Mouse (Mus musculus): ENCODE data around the gene Serpinb6b. TPM values are rescaled to one million over a fixed set of nuclear protein-coding genes. Genes with fewer than 3 reads are reported as not detected.
A peak's percentile ranks its signal among the peaks of the same experiment; 100 is the strongest.
"Not testable (repeated sequence)": the region's sequence is repeated elsewhere in the genome, so short reads cannot be mapped to it uniquely, and the experiment has no call there.

Serpinb6b gene
- 0.95 and 1.4 TPM in 2 replicates for polyA plus RNA-seq (2012; rRNA removed)

DNA sequence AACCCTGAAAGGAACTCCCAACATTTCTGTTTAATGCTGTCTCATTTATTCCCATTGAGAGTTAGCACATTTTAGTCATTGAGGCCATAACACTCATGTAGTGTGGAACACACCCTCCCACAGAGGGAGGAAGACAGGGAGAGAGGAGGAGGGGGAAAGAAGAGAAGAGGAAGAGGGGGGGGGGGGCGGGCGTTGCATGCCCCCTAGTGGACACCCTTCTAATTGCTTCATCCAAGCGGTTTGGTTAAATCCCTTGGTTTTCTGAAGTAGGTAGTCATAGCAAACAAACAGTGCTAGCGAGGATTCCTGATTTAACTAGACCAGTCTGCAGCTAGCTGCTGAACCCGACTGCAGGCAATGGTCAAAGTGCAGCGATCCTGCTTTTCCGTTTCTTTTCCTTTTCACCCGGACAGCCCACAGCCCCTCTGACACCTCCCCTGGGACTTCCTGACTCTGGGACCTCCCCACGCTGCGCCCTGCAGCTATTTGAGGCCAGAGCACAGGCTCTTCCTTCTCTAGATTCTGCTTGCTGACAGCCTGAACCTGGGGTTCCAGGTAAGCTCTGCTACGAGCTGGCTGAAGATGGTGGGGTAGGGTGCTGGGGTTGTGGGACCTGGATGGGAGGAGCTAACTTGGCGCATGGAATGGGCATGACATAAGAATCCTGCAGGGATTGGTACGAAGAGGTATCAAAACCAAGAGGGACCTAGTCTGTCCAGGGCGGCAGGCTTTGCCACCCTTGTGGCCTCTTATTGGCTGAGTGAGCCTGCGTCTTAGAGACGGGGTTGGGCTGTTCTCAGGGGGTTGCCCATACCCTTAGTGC, at the start of gene Serpinb6b:
Serpinb6b (plus strand) TSS at position 221 of the 823 bp plus-strand sequence.
- peak; percentile 2 for DNase-seq (ENCODE audit: low read depth)
- TF ChIP-seq POLR2A (IDR thresholded peaks at IDR 0.05; ENCODE audit: borderline replicate concordance, extremely low read depth, insufficient read depth, insufficient read length, poor library complexity, severe bottlenecking): no peak
- TF ChIP-seq CTCF (IDR thresholded peaks at IDR 0.05; ENCODE audit: borderline replicate concordance, extremely low read depth, insufficient read depth, insufficient read length): peak; percentile 27; the same call in 1 of the 2 replicates

DNA sequence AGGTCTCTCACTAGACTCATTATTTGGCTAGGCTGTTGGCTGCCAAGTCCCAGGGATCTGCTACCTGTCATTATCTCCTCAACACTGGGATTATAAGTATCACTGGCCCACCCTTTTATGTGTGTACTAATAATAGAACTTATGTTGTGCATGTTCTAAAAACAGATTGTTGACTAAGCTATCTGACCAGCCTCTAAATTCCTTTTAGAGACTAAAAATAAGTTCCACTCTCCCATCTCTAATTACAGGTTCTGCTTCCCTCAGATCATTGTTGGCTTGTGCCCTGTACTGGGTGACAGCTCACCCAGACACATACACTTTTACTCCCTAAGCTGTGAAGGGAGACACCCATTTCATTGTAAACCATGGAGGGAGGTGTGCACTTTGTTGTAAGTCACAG, 42.4 kb upstream of the Serpinb6b start:
- no peak for DNase-seq (ENCODE audit: low read depth)
- TF ChIP-seq POLR2A (IDR thresholded peaks at IDR 0.05; ENCODE audit: borderline replicate concordance, extremely low read depth, insufficient read depth, insufficient read length, poor library complexity, severe bottlenecking): no peak
- TF ChIP-seq CTCF (IDR thresholded peaks at IDR 0.05; ENCODE audit: borderline replicate concordance, extremely low read depth, insufficient read depth, insufficient read length): no peak

DNA sequence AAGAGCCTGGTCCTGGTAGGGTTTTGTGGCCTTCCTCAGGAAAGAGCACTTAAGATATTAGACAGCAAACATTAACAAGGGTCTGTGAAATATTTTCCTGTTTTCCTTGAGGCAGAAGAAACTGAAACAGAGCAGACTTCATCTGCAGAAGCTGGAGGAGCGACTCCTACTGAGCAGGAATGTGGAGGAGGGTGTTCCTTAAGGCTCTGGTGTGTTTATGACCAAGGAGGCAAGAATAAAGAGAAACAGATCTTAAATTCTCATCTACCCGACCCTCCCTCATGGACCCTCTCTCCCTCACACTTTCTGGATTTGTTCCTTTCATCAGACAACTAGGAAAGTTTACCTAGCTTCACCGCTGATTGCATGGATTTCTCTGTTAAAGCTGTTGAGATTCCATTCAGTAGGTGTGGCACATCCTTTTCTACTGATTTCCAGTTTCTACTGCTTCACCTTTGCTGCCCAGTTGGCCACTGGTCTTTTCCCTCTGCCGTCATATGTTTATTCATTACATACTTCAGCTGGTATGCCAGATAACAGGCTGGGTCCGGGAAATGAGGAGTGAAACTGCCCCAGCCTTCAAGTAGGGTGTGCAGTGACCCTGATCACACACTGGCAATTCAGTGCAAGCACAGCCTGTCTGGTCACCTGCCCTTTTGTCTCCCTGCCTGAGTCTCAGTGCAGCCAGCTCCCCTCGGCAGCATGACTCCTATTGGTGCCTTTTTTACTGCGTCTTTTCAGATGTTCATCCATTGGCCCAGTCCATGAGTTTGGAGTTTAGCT, 40.2 kb upstream of the Serpinb6b start:
- DNase-seq (ENCODE audit: low read depth): no peak

DNA sequence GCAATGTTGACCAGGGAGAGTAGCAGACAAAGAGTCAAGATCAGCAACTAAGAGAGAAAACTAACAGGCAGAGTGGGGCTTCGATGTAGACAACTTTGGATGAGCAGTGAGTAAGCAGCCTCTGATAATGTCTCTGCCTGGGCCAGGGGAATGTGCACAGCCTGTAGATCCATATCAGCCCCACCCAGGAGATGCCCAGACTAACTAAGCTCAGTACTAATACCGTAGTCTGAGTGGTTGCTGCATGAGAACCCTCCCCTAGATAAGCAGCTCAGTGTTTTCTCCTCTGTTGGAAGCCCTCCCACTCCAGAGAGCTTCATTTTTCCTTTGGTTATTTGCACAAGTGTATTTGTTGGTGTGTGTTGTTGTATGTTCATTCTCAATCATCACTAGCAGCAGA, 38.3 kb upstream of the Serpinb6b start:
- no peak for DNase-seq (ENCODE audit: low read depth)
- no peak for TF ChIP-seq CTCF (IDR thresholded peaks at IDR 0.05; ENCODE audit: borderline replicate concordance, extremely low read depth, insufficient read depth, insufficient read length)
- no peak for TF ChIP-seq POLR2A (IDR thresholded peaks at IDR 0.05; ENCODE audit: borderline replicate concordance, extremely low read depth, insufficient read depth, insufficient read length, poor library complexity, severe bottlenecking)

More for the DNA sequence above, 40.2 kb upstream of the Serpinb6b start:
- no peak for TF ChIP-seq CTCF (IDR thresholded peaks at IDR 0.05; ENCODE audit: borderline replicate concordance, extremely low read depth, insufficient read depth, insufficient read length)
- TF ChIP-seq POLR2A (IDR thresholded peaks at IDR 0.05; ENCODE audit: borderline replicate concordance, extremely low read depth, insufficient read depth, insufficient read length, poor library complexity, severe bottlenecking): no peak

DNA sequence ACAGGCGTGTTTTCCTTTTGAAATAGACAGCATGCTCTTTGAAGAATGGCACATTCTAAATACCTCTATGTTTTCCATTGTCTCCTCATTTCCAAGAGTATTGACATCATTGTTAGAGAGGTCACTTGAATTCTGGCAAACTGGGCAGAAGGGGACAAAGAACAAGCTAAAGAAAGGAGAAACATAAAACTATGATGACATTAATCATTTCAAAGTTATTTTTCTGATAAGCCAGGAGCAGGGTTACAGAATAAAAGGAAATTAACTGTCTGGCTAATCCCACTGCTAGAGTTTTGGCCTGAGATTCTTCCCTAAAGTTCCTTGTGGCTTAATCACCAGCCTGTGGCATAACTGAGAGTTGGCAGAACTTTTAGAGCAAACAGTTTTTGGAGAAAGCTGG, 37.8 kb upstream of the Serpinb6b start:
- no peak for DNase-seq (ENCODE audit: low read depth)
- TF ChIP-seq POLR2A (IDR thresholded peaks at IDR 0.05; ENCODE audit: borderline replicate concordance, extremely low read depth, insufficient read depth, insufficient read length, poor library complexity, severe bottlenecking) (no peak), CTCF (IDR thresholded peaks at IDR 0.05; ENCODE audit: borderline replicate concordance, extremely low read depth, insufficient read depth, insufficient read length) (no peak)

DNA sequence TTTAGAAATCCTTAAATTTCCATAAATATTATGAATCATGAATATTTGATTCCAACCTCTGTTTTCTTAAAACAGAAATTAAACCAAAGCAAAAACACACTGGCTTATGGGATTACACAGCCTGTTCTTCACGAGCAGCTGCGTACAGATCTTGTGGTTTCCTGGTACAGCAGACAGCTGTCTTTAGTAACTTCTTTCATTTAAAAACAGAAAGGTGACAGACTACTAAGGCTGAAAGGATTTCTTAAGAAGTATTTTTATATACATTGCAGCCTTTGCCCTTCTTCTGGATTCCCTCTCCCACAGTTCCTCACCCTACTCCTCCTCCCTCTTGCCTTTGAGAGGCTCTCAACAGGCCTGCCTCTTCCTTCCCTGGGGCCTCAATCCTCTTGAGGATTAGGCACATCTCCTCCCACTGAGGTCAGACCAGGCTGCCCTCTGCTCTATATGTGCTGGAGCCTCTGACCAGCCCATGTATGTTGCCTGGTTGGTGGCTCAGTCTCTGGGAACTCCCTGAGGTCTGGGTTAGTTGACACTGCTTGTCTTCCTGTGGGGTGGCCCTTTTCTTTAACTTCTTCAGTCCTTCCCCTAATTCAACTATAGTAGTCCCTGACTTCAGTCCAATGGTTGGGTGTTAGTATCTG, 35.8 kb upstream of the Serpinb6b start:
- no peak for TF ChIP-seq POLR2A (IDR thresholded peaks at IDR 0.05; ENCODE audit: borderline replicate concordance, extremely low read depth, insufficient read depth, insufficient read length, poor library complexity, severe bottlenecking)
- TF ChIP-seq CTCF (IDR thresholded peaks at IDR 0.05; ENCODE audit: borderline replicate concordance, extremely low read depth, insufficient read depth, insufficient read length): no peak
- DNase-seq (ENCODE audit: low read depth): no peak

DNA sequence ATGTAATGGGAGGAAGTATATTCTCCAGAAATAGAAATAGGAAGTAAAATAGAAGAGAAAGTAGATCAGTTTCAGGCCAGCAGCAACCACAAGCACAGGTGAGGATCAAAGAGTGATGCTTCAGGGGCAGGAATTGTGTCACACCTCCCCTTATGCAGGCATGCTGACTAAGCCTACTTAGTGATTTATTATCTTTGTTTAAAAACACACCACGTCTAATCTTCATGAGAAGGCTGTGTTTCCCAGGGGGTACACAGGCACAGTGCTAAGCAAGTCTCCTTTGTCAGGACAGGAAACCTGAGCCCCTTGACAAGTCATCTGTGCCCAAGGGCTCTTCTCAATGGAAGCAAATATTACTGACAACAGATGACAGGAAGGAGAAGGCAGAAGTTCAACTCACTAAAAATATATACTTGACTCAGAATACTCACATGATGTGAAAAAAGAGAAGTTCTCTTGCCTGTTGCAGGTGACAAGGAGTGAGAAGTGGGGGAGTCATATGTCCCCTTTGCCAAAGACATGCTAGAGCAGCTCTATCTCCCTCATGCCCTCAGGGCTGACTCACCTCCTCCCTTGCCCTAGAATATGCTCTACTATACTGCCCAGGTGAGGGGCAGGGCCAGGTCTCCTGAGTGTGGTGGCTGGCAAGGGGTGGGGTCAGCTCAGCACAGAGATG, 30.2 kb upstream of the Serpinb6b start:
- TF ChIP-seq CTCF (IDR thresholded peaks at IDR 0.05; ENCODE audit: borderline replicate concordance, extremely low read depth, insufficient read depth, insufficient read length) (no peak), POLR2A (IDR thresholded peaks at IDR 0.05; ENCODE audit: borderline replicate concordance, extremely low read depth, insufficient read depth, insufficient read length, poor library complexity, severe bottlenecking) (no peak)
- DNase-seq (ENCODE audit: low read depth): no peak

DNA sequence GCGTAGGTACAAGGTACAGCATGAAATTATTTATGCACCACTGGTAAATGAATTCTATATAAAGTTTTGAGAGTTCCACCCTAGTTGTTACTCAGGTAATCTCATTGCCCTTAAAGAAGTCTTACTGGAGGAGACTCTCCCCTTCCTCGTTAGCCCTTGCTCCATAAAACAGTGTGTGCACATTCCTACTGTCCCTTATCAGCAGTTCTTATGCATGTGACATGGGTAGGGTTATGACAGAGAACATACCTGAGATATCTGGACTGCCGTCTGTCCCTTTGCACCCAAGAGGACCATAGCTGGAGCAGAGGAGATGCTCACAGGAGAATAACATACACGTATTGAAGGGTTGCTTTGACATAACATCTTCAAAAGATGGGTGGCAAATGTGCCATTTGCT, 26.7 kb upstream of the Serpinb6b start:
- not testable (repeated sequence) for DNase-seq (ENCODE audit: low read depth)

DNA sequence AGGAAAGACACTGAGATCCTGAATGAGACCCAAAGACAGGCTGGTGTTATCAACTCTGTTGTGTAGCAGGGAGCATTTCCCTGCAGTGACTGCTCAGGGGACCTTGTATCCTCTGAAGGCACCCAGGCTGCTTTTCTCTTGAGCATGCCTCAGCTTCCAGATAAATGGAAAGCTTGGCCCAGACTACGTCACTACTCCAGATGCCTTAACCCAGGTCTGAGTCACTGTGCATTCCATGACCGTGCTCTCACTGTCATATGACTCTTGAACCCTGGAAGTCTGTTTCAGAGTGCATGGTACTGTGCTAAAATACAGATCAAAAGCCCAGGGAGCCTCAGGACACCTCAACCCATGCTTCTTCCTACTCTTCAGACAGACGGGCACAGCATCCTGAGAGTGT, 25.8 kb upstream of the Serpinb6b start:
- DNase-seq (ENCODE audit: low read depth): not testable (repeated sequence)

DNA sequence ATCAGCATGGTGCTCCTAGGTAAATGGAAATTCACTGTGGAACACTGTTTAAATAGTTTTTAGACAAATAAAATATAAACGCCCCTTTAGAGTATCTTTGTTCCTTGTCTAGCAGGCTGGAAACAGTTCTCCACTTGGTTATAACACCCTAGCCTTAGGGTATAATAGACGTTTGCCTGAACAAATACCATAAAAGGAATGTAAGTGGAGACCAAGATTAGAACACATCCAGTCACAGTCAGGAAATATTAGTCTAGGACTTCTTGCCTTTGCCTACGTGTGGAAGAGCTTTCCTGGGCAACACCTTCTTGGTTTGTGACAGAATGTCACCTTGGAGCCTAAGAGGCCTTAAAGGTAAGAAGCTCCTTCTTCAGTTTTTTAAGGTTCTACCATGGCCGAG, 8.5 kb upstream of the Serpinb6b start:
- TF ChIP-seq CTCF (IDR thresholded peaks at IDR 0.05; ENCODE audit: borderline replicate concordance, extremely low read depth, insufficient read depth, insufficient read length): no peak
- DNase-seq (ENCODE audit: low read depth): no peak

DNA sequence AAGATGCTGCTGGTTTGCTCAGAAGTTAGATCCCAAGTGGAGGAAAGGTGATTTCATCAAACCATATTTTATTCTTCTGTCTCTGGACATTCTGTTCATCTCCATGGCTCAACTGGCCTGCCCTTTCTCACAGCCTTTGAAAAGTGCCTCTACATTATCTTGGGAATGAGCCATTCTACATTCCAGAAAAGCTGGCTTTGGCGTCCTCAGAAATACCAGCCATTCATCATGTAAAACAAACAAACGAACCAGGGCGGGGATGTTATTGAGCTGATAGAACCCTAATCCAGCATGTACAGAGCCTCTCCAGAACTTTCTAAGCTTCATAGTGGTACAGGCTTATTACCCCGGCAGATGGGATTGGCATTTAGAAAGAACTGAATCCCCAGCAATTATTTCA, 7.1 kb upstream of the Serpinb6b start:
- no peak for TF ChIP-seq CTCF (IDR thresholded peaks at IDR 0.05; ENCODE audit: borderline replicate concordance, extremely low read depth, insufficient read depth, insufficient read length)
- no peak for TF ChIP-seq POLR2A (IDR thresholded peaks at IDR 0.05; ENCODE audit: borderline replicate concordance, extremely low read depth, insufficient read depth, insufficient read length, poor library complexity, severe bottlenecking)
- DNase-seq (ENCODE audit: low read depth): no peak

DNA sequence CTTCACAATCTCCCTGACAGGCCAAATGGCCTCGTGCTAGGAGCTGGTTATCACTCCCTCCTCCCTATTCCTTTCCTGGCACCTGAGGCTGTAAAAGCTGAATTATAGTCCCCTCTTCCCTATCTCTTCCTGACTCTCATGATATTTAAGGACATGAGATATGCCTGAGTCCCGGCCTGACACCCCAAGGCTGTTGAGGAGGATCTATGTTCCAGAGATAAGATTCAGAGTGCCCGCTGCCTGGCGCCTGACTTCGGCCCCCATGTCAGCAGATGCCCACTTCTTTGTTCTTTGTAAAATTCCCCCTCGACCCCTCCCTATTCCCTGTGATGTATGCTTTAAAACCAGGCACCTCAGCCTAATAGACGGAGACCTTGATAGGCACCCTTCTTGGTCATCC, 6.5 kb upstream of the Serpinb6b start:
- not testable (repeated sequence) for DNase-seq (ENCODE audit: low read depth)

All from brain, embryonic 14.5 days (tissue).